ENCODE assay signal across 16 mouse cellular contexts in the genomic region with DNA sequence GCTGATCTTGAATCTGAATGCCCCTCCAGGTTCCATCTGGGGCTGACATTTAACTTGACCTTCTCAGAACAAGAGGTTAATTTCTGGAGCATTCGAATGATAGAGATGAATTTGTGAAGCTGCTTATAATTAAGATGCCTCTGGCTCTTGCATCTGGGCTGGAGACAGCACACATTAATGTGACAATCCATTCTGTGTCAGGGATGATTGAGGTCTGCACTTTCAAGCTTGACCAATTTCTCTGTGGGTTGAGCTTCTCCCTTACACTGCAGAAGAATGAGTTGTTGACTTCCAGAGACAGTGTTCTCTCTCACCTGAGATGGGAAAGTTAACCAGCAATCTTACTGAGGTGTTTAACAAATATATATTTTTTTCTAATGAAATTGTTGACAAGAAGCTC.
"Had no signal": no experiment of that assay in that cellular context is flagged by ENCODE, and none has a peak within 500 bp of the region (broad histone marks: within the 10 kb centered on the region; RNA-seq: fewer than 3 reads in every experiment).

No protein-coding gene starts in this region.

- H3K4me2 ChIP-seq: liver, embryonic 12.5 days; lung, embryonic 14.5 days; midbrain, embryonic 11.5 days; midbrain, embryonic 13.5 days; midbrain, embryonic 15.5 days; neural tube, embryonic 13.5 days; stomach, embryonic 15.5 days had no signal

- ATAC-seq: liver, embryonic 12.5 days; midbrain, embryonic 13.5 days; midbrain, embryonic 15.5 days had no signal

- DNase-seq: lung, adult 18-20 months; lung, embryonic 14.5 days; lung, postnatal 10 days; lung, postnatal 4 days; right cerebral cortex, postnatal 14 days; thymus, adult 2 months; thymus, postnatal 25 days; thymus, postnatal 4 days had no signal

- H3K4me3 ChIP-seq: liver, embryonic 12.5 days; midbrain, embryonic 13.5 days; midbrain, embryonic 15.5 days; neural tube, embryonic 13.5 days; stomach, embryonic 15.5 days had no signal

- H3K9ac ChIP-seq: liver, embryonic 12.5 days; liver, embryonic 14.5 days; lung, embryonic 14.5 days; midbrain, embryonic 13.5 days; midbrain, embryonic 15.5 days; neural tube, embryonic 13.5 days; stomach, embryonic 15.5 days had no signal

- H3K9me3 ChIP-seq: liver, embryonic 12.5 days; midbrain, embryonic 13.5 days; midbrain, embryonic 15.5 days; neural tube, embryonic 13.5 days; stomach, embryonic 15.5 days had no signal

- H3K36me3 ChIP-seq: liver, embryonic 12.5 days; midbrain, embryonic 13.5 days; midbrain, embryonic 15.5 days; neural tube, embryonic 13.5 days; stomach, embryonic 15.5 days had no signal

- H3K4me1 ChIP-seq: liver, embryonic 12.5 days; midbrain, embryonic 13.5 days; midbrain, embryonic 15.5 days; neural tube, embryonic 13.5 days; stomach, embryonic 15.5 days had no signal

- H3K27ac ChIP-seq: liver, embryonic 12.5 days; liver, embryonic 14.5 days; midbrain, embryonic 13.5 days; midbrain, embryonic 15.5 days; neural tube, embryonic 13.5 days; stomach, embryonic 15.5 days; stomach, postnatal 0 days had no signal

- H3K27me3 ChIP-seq: liver, embryonic 12.5 days; midbrain, embryonic 13.5 days; midbrain, embryonic 15.5 days; neural tube, embryonic 13.5 days; stomach, embryonic 15.5 days had no signal
